Mouse (Mus musculus) skeletal muscle tissue, adult 2 months (tissue): ENCODE results near the gene Tspan33.
"Not testable (repeated sequence)": the region's sequence is repeated elsewhere in the genome, so short reads cannot be mapped to it uniquely, and the experiment has no call there.

Experiments
- DNase-seq: peaks from one replicate; pipeline ENCODE4 v3.0.0-alpha.2; 2012; ENCODE audit warnings: low read depth, low spot score

Tspan33 gene

GRCm38 (mm10) chr6:29693953-29694352, at the start of gene Tspan33:
Gene Tspan33, plus strand, starts transcription at chr6:29694222.
- peak; percentile 82 for DNase-seq

GRCm38 (mm10) chr6:29649494-29650169, 44.4 kb upstream of the Tspan33 start:
- peak; percentile 83 for DNase-seq

- no peak for DNase-seq
Observed at GRCm38 (mm10) chr6:29650170-29650549, 43.9 kb upstream of the Tspan33 start.

GRCm38 (mm10) chr6:29653271-29653670, 40.8 kb upstream of the Tspan33 start:
- no peak for DNase-seq

- DNase-seq: no peak
Observed at GRCm38 (mm10) chr6:29658626-29659475, 35.2 kb upstream of the Tspan33 start.

GRCm38 (mm10) chr6:29659964-29660363, 34.1 kb upstream of the Tspan33 start:
- DNase-seq: no peak

GRCm38 (mm10) chr6:29660662-29661307, 33.2 kb upstream of the Tspan33 start:
- no peak for DNase-seq

- DNase-seq: no peak
Observed at GRCm38 (mm10) chr6:29667266-29667665, 26.8 kb upstream of the Tspan33 start.

- DNase-seq: no peak
Observed at GRCm38 (mm10) chr6:29671741-29672140, 22.3 kb upstream of the Tspan33 start.

GRCm38 (mm10) chr6:29672563-29673411, 21.2 kb upstream of the Tspan33 start:
- DNase-seq: no peak

- no peak for DNase-seq
Observed at GRCm38 (mm10) chr6:29673739-29674138, 20.3 kb upstream of the Tspan33 start.

GRCm38 (mm10) chr6:29679947-29680550, 14.0 kb upstream of the Tspan33 start:
- not testable (repeated sequence) for DNase-seq

GRCm38 (mm10) chr6:29681853-29682252, 12.2 kb upstream of the Tspan33 start:
- DNase-seq: no peak

GRCm38 (mm10) chr6:29684686-29685085, 9.3 kb upstream of the Tspan33 start:
- DNase-seq: no peak

GRCm38 (mm10) chr6:29685952-29686351, 8.1 kb upstream of the Tspan33 start:
- DNase-seq: no peak

GRCm38 (mm10) chr6:29689458-29689857, 4.6 kb upstream of the Tspan33 start:
- no peak for DNase-seq

GRCm38 (mm10) chr6:29694375-29695289, 610 bp downstream of the Tspan33 start:
- no peak for DNase-seq

GRCm38 (mm10) chr6:29695290-29695674, 1.3 kb downstream of the Tspan33 start:
- DNase-seq: no peak

- no peak for DNase-seq
Observed at GRCm38 (mm10) chr6:29695975-29696374, 2.0 kb downstream of the Tspan33 start.

GRCm38 (mm10) chr6:29697139-29697538, 3.1 kb downstream of the Tspan33 start:
- no peak for DNase-seq
